Mouse (Mus musculus) cerebellum, adult 2 months (tissue): ENCODE data around the gene Naaladl1.

ENCODE experiments used
- CTCF ChIP-seq: fragments of 200-500 bp; IDR thresholded peaks from 2 replicates; pipeline ENCODE4 v1.5.1; 2011; ENCODE audit warnings: low read depth, mild to moderate bottlenecking, control low read depth, low read length, moderate library complexity, borderline replicate concordance; ENCODE audit not compliant: insufficient read depth
- POLR2A ChIP-seq: fragments of 200-500 bp; IDR thresholded peaks from 2 replicates; pipeline ENCODE4 v1.6.1; 2011; ENCODE audit warnings: low read length, control low read depth, borderline replicate concordance; ENCODE audit not compliant: insufficient read depth

- TF ChIP-seq POLR2A (no peak), CTCF (no peak)
These were observed 17.7 kb downstream of the Naaladl1 start for GRCm38 (mm10) chr19:6123330-6123729.
